Mouse (Mus musculus) limb, embryonic 14.5 days (tissue): ENCODE data around the gene Tcea2. TPM values are rescaled to one million over a fixed set of nuclear protein-coding genes. Genes with fewer than 3 reads are reported as not detected.

Experiments
- ATAC-seq: fragments of 200-750 bp; cut with Nextera tagmentation; 2 replicates; pipeline ENCODE4 v1.8.0; 2017; ENCODE audit warnings: low read depth, moderate number of reproducible peaks, moderate TSS enrichment; ENCODE audit not compliant: low FRiP score
- DNase-seq: peaks from one replicate; pipeline ENCODE4 v3.0.0-alpha.2; 2015; ENCODE audit warnings: low spot score
- H3K27ac ChIP-seq: fragments of 300-500 bp; sonication (generic); replicated peaks from 2 replicates; pipeline ENCODE4 v1.5.1; 2014; ENCODE audit warnings: low read depth, mild to moderate bottlenecking, low read length, moderate library complexity, mixed read lengths
- H3K27me3 ChIP-seq: fragments of 300-500 bp; sonication (generic); 2 replicates; pipeline ENCODE4 v1.6.1; 2014; ENCODE audit warnings: low read length, mixed read lengths; ENCODE audit not compliant: control insufficient read depth, insufficient read depth
- H3K36me3 ChIP-seq: fragments of 300-500 bp; sonication (generic); 2 replicates; pipeline ENCODE4 v1.6.1; 2014; ENCODE audit warnings: mild to moderate bottlenecking, low read length, moderate library complexity, mixed read lengths; ENCODE audit not compliant: control insufficient read depth, insufficient read depth
- H3K4me1 ChIP-seq: fragments of 300-500 bp; sonication (generic); 2 replicates; pipeline ENCODE4 v1.6.1; 2014; ENCODE audit warnings: antibody characterized with exemption, low read length, mixed read lengths; ENCODE audit not compliant: control insufficient read depth, insufficient read depth
- H3K4me2 ChIP-seq: fragments of 300-500 bp; sonication (generic); replicated peaks from 2 replicates; pipeline ENCODE4 v1.6.1; 2014; ENCODE audit warnings: low read depth, mild to moderate bottlenecking, low read length, moderate library complexity; ENCODE audit not compliant: severe bottlenecking
- H3K4me3 ChIP-seq: fragments of 300-500 bp; sonication (generic); replicated peaks from 2 replicates; pipeline ENCODE4 v1.5.1; 2014; ENCODE audit warnings: low read length
- H3K9ac ChIP-seq: fragments of 300-500 bp; sonication (generic); 2 replicates; pipeline ENCODE4 v1.6.1; 2014; ENCODE audit warnings: mild to moderate bottlenecking, low read depth, low read length, moderate library complexity; ENCODE audit not compliant: severe bottlenecking
- H3K9me3 ChIP-seq: fragments of 300-500 bp; sonication (generic); 2 replicates; pipeline ENCODE4 v1.6.1; 2016; ENCODE audit warnings: low read length; ENCODE audit not compliant: control insufficient read depth
- POLR2A ChIP-seq: fragments of 200-500 bp; IDR thresholded peaks from 2 replicates; pipeline ENCODE4 v1.8.0; 2012; ENCODE audit warnings: inconsistent platforms, mild to moderate bottlenecking, moderate library complexity, borderline replicate concordance; ENCODE audit not compliant: insufficient read depth, insufficient read length; ENCODE audit errors: extremely low read depth
- WGBS: fragments of 180-500 bp; shearing (Covaris S2); extraction: QIAGEN DNeasy Blood & Tissue Kit; methylation state at CpG from one replicate; pipeline ENCODE4 v1.1.7; 2014; 5-methylcytosine and 5-hydroxymethylcytosine counted together
- polyA plus RNA-seq, 2 experiments: library from polyadenylated mRNA; depleted of rRNA in 1 of 2; stranded (reverse) in 1 of 2; unstranded in 1 of 2; fragments of >200 nt; fragmentation: Nextera tagmentation in 1 of 2; extraction: Ambion mirVana in 1 of 2; gene quantifications; 2 replicates each; pipeline versions ENCODE4 v1.2.1 to v1.2.3; 2012 to 2014

Gene Tcea2
- polyA plus RNA-seq, 2 experiments, result 27.1 to 57.1 TPM

- no peak for TF ChIP-seq POLR2A
- H3K9me3 ChIP-seq, result no peaks in the 10 kb centered on the region
- no peak overlapping the region for H3K9ac ChIP-seq
- no peak overlapping the region for H3K4me3 ChIP-seq
- H3K4me1 ChIP-seq, result peaks cover 20% of the 10 kb centered on the region
- 41% methylated on average over 1 of the region's 1 CpGs for WGBS
- peak; percentile 89 for DNase-seq
- no peaks in the 10 kb centered on the region for H3K36me3 ChIP-seq
- no peaks in the 10 kb centered on the region for H3K27me3 ChIP-seq
- no peak overlapping the region for H3K4me2 ChIP-seq
- no peak overlapping the region for H3K27ac ChIP-seq
- ATAC-seq, result peak; percentile 77
Measured at GRCm38 (mm10) chr2:181678780-181679179, 1.3 kb upstream of the Tcea2 start.

DNA sequence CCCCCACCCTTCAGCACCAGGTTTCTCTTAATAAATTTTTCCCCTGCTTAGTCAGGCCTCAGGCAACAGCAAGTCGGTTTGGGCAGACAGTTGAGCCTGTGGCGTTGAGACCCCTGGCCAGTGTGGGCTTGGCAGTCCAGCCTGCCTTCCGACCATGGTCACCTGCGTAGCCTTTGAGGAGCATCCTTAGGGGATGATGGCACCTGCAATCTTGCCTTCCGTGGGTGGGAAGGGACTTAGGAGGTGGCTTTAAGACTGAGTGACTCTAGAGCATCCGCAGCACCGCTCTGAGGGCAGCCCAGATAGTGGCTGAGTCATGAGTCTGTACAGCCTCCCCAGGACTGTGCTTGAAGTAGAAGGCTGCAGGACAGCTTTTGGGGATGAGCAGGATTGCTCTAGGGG is 607 bp downstream of the Tcea2 start:
- peak overlapping the region; percentile 38; the same call in 1 of the 2 replicates for H3K27ac ChIP-seq
- H3K4me3 ChIP-seq, result peak overlapping the region; percentile 71
- WGBS, result 14% methylated on average over 7 of the region's 7 CpGs
- TF ChIP-seq POLR2A, result no peak
- H3K4me2 ChIP-seq, result peak overlapping the region; percentile 94
- H3K27me3 ChIP-seq, result no peaks in the 10 kb centered on the region
- no peak for DNase-seq
- H3K4me1 ChIP-seq, result peaks cover 15% of the 10 kb centered on the region
- H3K36me3 ChIP-seq, result 0 out of 2 replicates have a peak, but pooled peaks cover 7% of the 10 kb centered on the region
- peak overlapping the region; percentile 89 for H3K9ac ChIP-seq
- H3K9me3 ChIP-seq, result no peaks in the 10 kb centered on the region
- peak; percentile 25; the same call in 1 of the 2 replicates for ATAC-seq

DNA sequence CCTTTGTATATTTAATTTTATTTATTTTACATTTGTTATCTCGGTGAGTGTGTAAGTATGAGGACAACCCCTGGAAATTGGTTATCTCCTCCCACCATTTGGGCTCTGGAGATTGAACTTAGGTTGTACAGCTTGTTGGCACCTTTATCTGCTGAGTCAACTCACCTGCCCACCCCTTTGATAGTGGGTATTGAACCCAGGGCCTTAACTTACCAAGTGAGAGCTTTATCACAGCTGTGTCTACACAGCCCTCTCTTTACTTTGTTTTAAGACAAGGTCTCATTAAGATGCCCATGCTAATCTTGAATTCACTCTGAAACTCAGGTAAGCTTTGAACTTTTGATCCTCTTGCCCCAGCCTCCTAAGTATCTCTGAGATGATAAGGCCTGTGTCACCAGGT is 1.9 kb downstream of the Tcea2 start:
- H3K27ac ChIP-seq, result no peak overlapping the region
- 97% methylated on average over 1 of the region's 1 CpGs for WGBS
- H3K4me2 ChIP-seq, result no peak overlapping the region
- H3K9me3 ChIP-seq, result no peaks in the 10 kb centered on the region
- peaks cover 17% of the 10 kb centered on the region for H3K36me3 ChIP-seq
- H3K27me3 ChIP-seq, result no peaks in the 10 kb centered on the region
- H3K4me1 ChIP-seq, result peaks cover 14% of the 10 kb centered on the region
- H3K9ac ChIP-seq, result no peak overlapping the region
- DNase-seq, result no peak
- no peak for ATAC-seq
- no peak overlapping the region for H3K4me3 ChIP-seq
- TF ChIP-seq POLR2A, result no peak

DNA sequence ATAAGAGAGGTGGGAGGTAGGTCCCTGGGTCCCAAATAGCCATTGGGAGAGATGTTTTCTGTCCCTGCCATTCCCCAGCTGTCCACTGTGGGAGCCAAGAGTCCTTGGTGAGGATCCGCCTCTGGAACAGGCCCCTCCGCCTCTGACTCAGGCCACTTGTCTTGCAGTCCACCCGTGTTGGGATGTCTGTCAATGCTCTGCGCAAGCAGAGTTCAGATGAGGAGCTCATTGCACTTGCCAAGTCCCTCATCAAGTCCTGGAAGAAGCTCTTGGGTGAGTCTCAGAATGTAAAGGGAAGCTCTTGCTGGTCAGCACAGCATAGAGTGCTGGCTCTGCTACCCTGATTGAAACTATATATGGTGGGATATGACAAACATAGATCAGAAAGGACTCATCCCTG is 3.3 kb downstream of the Tcea2 start:
- peaks cover 29% of the 10 kb centered on the region for H3K36me3 ChIP-seq
- no peak overlapping the region for H3K4me2 ChIP-seq
- H3K27ac ChIP-seq, result no peak overlapping the region
- 73% methylated on average over 4 of the region's 4 CpGs for WGBS
- peaks cover 14% of the 10 kb centered on the region for H3K4me1 ChIP-seq
- TF ChIP-seq POLR2A, result no peak
- H3K27me3 ChIP-seq, result no peaks in the 10 kb centered on the region
- DNase-seq, result no peak
- no peak overlapping the region for H3K4me3 ChIP-seq
- no peaks in the 10 kb centered on the region for H3K9me3 ChIP-seq
- ATAC-seq, result no peak
- no peak overlapping the region for H3K9ac ChIP-seq

- TF ChIP-seq POLR2A, result no peak
- WGBS, result 86% methylated on average over 1 of the region's 1 CpGs
- H3K27ac ChIP-seq, result no peak overlapping the region
- H3K9me3 ChIP-seq, result no peaks in the 10 kb centered on the region
- no peaks in the 10 kb centered on the region for H3K27me3 ChIP-seq
- peaks cover 38% of the 10 kb centered on the region for H3K36me3 ChIP-seq
- no peak overlapping the region for H3K9ac ChIP-seq
- peaks cover 7% of the 10 kb centered on the region for H3K4me1 ChIP-seq
- ATAC-seq (no peak), DNase-seq (no peak)
- H3K4me2 ChIP-seq, result no peak overlapping the region
- H3K4me3 ChIP-seq, result no peak overlapping the region
Measured at GRCm38 (mm10) chr2:181684713-181685112, 4.6 kb downstream of the Tcea2 start.

- Histone ChIP-seq H3K4me3 (no peak overlapping the region), H3K4me2 (no peak overlapping the region), H3K4me1 (peaks cover 6% of the 10 kb centered on the region), H3K27me3 (no peaks in the 10 kb centered on the region), H3K9me3 (no peaks in the 10 kb centered on the region), H3K36me3 (peaks cover 46% of the 10 kb centered on the region), H3K27ac (no peak overlapping the region), H3K9ac (no peak overlapping the region)
- no peak for TF ChIP-seq POLR2A
- no peak for DNase-seq
- ATAC-seq, result no peak
- WGBS, result 88% methylated on average over 4 of the region's 4 CpGs
Measured at GRCm38 (mm10) chr2:181685686-181686085, 5.6 kb downstream of the Tcea2 start.
